Mouse (Mus musculus) effector memory CD4-positive, alpha-beta T cell, adult 7 months (primary cell): Measurements from ENCODE around the gene Aldh3b2. TPM values are rescaled to one million over a fixed set of nuclear protein-coding genes. Genes with fewer than 3 reads are reported as not detected.

ENCODE experiments used
- polyA plus RNA-seq: library from polyadenylated mRNA; unstranded; fragments of 100-300 nt; shearing (Covaris generic); gene quantifications from one replicate; pipeline ENCODE4 v1.2.1, GENCODE M21; 2017

The Aldh3b2 gene
- polyA plus RNA-seq, result not detected

DNA sequence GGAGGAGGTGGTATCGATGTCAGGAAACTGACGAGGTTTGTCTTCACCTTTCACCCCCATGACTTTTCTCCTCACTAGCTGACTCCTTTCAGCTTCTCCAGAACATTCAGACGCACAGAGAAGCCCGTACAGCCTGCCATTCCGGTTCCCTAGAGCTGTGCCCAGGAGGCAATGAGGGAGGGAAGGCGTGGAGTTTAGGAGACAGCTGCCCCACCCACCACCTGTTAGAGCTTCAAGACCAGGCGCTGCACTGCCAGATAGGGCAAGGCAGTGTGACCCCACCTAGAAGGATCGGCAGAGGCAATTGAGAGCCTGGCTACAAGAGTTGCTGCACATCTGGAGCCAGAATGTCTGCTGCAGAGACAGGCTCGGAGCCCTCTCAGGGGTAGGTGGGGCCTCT, at the start of gene Aldh3b2:
Gene Aldh3b2, plus strand, starts transcription at position 100 of the 400 bp plus-strand sequence.

DNA sequence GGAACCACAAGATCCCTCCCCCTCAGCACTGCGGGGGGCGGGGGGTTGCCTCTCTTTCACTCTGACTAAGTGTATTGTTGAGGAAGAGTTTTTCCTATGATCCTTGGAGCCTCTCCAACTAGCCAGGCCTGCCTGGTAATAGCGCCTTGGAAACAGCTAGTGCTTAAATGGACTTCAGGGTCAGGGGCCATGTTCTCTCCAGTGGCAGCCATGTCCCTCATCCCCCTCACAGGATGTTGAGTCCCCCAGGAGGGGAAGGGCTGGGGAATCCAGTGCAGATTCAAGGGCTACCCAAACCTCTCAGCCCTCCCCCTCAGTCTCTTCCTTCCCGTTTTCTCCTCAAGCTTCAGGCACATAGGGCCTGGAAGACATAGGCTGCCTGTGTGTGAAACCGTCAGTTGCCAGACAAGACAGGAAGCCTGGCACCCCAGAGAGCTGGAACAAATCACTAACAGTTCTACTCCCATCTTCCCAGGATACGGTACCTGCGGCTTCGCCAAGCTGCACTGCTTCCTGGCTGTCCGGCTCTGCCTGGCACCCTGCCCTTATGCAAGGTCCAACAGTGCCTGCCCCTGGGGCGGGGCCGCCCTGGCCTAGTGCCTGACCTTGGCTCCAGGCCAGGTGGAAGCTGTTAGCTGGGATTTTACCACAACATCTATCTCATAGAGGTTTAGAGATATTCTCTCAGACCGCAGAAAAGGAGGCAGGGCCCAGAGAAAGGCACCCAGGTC, 42.8 kb upstream of the Aldh3b2 start, which contains the start of gene Aldh3b1:
Gene Aldh3b1, minus strand, starts transcription at position 598 of the 731 bp plus-strand sequence.

DNA sequence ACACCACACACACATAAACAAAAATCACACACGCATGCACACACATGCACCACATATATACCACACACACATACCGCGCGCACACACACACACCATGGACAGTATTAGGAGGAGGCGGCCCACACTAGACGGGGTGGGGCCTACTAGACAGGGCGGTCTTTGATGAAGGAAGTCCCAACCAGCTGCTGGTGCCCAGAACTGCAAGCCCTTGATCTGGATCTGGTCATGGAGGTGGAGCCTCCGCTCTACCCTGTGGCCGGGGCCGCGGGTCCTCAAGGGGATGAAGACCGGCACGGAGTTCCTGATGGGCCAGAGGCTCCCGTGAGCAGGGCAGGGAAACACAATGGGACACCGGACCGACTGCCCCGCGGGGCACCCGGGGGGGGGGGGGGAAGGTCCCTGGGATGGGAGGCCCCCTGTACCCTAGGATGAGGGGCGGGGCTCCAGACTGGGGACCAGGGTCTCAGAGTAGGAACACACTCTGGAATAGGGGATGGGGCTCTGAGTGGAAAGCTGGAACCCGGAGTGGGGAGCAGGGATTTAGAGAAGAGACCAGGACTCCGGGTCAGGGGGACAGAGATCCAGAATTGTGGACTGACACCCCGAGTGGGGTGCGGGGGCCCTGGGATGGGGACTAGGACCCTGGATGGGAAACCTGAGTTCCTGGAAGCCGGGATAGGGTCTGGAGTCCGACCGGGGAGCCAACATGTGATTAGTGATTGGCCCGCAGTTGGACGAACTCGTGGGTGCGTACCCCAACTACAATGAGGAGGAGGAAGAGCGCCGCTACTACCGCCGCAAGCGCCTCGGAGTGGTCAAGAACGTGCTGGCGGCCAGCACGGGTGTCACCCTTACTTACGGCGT, 36.9 kb upstream of the Aldh3b2 start, which contains the start of gene Unc93b1:
Gene Unc93b1, plus strand, starts transcription at position 155 of the 864 bp plus-strand sequence.

DNA sequence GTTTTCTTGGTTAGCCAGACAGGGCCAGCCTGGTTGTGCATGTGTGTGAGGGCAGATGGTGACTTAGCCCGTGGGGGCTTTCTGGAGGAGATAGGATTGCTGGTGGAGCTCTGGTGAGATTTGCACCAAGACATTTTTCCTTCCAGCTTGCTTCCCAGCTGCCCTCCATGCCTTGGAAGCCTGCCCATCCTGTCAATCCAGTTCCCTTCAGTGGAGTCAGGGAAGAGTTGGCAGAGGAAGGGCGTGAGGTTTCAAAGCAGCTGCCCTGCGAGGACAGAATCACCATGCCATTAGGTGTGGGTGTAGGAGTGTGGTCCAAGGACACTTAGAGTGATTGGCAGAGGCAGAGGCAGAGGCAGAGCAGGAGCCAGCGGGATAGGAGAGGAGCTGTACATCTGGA, 13.7 kb upstream of the Aldh3b2 start, which contains the start of gene Aldh3b3:
Gene Aldh3b3, plus strand, starts transcription at position 176 of the 400 bp plus-strand sequence.

DNA sequence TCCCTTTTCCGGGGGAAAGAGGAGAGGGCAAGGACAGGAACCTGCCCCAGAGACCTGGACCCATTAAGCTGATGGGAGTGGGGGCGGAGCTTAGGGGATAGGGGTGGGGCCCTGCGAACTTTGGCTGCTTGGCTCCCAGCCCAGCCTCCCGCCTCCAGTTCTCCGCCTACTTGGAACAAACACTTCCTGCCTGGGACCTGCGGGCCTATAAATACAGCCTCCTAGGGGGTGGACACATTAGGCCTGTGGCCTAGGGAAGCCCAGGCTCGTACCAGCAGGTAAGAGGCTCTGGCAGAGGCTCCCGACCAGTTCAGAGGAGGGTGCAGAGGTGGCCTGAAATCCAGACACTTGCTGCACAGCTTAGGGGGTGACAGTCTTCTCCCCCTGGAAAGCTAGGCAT, 14.2 kb downstream of the Aldh3b2 start, which contains the start of gene Acy3:
Gene Acy3, plus strand, starts transcription at position 237 of the 400 bp plus-strand sequence.

DNA sequence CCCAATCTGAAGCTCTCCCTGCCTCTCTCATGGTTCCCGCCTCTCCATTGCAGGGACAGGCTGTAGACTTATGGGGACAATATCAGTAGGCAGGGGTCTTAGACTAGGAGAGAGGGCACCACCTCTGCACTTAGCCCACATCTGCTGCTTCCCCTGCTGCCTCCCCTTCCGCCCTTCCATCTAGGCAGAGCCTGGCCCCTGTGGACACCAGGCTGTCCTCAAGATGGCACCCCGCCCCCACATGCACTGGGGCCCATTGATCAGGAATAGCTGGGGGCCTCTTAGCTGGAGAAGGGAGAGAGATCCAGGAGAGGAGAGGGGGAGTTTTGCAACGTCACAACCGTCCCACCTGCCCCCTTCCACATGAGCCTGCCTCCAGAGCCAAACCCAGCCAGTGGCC, 20.3 kb downstream of the Aldh3b2 start, which contains the start of gene Tbx10:
Gene Tbx10, plus strand, starts transcription at position 337 of the 400 bp plus-strand sequence.

DNA sequence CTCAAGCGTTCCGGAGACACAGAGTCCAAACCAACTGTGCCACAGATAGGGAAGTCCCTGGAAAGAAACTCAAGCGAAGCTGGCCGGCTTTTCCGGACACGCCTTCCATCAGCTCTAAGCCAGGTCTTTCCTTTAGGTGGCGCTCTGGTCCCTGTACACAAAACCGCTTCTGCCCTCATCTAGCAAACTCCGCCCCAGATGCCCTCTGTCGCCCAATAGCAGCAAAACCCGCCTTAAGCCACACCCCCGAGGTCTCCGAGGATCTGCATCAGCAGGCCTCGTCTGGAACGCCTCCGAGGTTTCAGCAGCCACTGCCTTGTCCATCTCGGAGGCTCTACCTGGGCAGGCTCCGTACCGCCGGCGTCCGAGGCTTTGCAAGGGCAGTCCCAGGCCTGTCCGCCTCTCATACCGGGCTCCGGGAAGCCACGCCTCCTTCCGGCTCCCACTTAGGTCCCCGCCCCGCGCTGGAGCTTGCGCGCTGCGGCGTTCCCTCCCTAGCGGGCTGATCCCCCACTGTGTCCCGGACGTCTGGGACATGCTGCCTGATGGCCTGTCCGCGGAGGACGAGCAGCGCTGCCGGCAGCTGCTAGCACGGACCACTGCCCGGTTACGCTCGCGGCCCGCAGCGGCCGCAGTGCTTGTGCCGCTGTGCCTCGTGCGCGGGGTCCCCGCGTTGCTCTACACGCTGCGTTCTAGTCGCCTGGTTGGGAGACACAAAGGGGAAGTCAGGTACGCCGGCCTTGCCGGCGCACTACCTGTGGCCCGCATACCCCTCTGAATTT, 28.2 kb downstream of the Aldh3b2 start, which contains the start of the genes Nudt8 and Gm49405:
Gene Nudt8, plus strand, starts transcription at position 462 of the 782 bp plus-strand sequence.
Gene Gm49405, plus strand, starts transcription at position 508 of the 782 bp plus-strand sequence.

DNA sequence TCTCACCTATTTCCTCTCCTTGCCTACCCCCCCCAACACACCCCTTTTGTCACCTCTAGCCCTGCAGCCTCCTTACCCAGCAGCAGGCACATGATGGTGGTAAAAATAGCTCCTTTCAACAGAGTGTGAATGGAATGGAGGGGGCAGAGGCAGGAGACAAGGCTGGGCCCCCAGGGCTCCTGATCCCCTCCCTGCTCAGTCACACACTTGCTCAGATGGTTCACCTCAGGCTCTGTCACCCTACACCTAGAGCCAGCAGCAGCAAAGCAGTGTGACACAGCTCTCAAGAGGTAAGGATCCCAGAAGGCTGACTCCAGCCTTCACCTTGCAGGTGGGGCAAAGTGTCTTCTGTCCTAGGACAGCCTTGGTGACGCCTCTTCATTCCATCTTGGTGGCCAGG, 31.0 kb downstream of the Aldh3b2 start, which contains the start of gene Doc2g:
Gene Doc2g, plus strand, starts transcription at position 202 of the 400 bp plus-strand sequence.

DNA sequence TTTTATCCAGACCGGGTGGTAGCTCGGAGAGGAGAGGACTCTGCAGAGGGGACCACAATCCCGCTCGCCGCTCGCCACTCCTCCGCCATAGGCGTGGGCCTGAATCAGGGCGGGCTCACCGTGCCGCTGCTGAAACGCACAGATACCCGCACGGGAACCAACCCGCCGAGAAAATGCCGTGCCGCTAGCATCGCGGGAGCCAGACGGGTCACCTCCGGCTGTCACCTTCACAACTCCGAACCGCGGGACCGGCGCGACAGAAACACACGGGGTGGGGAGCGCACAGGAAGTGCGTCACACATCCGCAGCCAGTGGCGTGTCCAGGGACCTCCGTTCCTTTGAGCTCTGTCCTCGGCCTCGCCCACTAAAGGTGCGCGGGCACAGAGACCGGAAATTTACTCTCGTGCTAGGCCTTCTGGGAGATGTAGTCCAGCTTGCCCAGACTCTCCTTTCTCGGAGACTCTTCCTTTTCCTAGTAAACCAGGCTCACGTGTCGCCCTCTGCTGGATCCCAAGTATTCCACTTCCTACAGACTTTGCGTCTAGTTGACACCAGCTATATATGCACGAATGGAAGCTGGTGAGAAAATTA, 40.4 kb downstream of the Aldh3b2 start, which contains the start of gene Ndufv1:
Gene Ndufv1, minus strand, starts transcription at position 375 of the 591 bp plus-strand sequence.

Other genes starting within 250 kb of the Aldh3b2 start
- 69.6 TPM for gene Kmt5b, start 204.9 kb upstream of the Aldh3b2 start, polyA plus RNA-seq
- 27.0 TPM for gene Chka, start 120.6 kb upstream of the Aldh3b2 start, polyA plus RNA-seq
- 66.4 TPM for gene Tcirg1, start 65.2 kb upstream of the Aldh3b2 start, polyA plus RNA-seq
- gene Ndufs8, start 59.6 kb upstream of the Aldh3b2 start, polyA plus RNA-seq, result 118 TPM
- gene Aldh3b1, start 42.5 kb upstream of the Aldh3b2 start, polyA plus RNA-seq, result 0.20 TPM
- gene Unc93b1, start 37.1 kb upstream of the Aldh3b2 start, polyA plus RNA-seq, result 37.0 TPM
- 0.29 TPM for gene Aldh3b3, start 13.7 kb upstream of the Aldh3b2 start, polyA plus RNA-seq
- gene Acy3, start 14.2 kb downstream of the Aldh3b2 start, polyA plus RNA-seq, result not detected
- gene Tbx10, start 20.4 kb downstream of the Aldh3b2 start, polyA plus RNA-seq, result not detected
- 12.7 TPM for gene Nudt8, start 28.3 kb downstream of the Aldh3b2 start, polyA plus RNA-seq
- 0.85 TPM for gene Gm49405, start 28.3 kb downstream of the Aldh3b2 start, polyA plus RNA-seq
- 2.1 TPM for gene Doc2g, start 31.0 kb downstream of the Aldh3b2 start, polyA plus RNA-seq
- 109 TPM for gene Ndufv1, start 40.5 kb downstream of the Aldh3b2 start, polyA plus RNA-seq
- 392 TPM for gene Gstp1, start 65.7 kb downstream of the Aldh3b2 start, polyA plus RNA-seq
- gene Gstp2, start 73.7 kb downstream of the Aldh3b2 start, polyA plus RNA-seq, result not detected
- gene Gstp3, start 87.2 kb downstream of the Aldh3b2 start, polyA plus RNA-seq, result 42.6 TPM
- not detected for gene Cabp2, start 109.2 kb downstream of the Aldh3b2 start, polyA plus RNA-seq
- gene Cdk2ap2, start 124.9 kb downstream of the Aldh3b2 start, polyA plus RNA-seq, result 550 TPM
- 224 TPM for gene Pitpnm1, start 127.7 kb downstream of the Aldh3b2 start, polyA plus RNA-seq
- 157 TPM for gene Aip, start 153.5 kb downstream of the Aldh3b2 start, polyA plus RNA-seq
- not detected for gene Gpr152, start 167.5 kb downstream of the Aldh3b2 start, polyA plus RNA-seq
- not detected for gene Cabp4, start 171.7 kb downstream of the Aldh3b2 start, polyA plus RNA-seq
- 214 TPM for gene Coro1b, start 176.3 kb downstream of the Aldh3b2 start, polyA plus RNA-seq
- 375 TPM for gene Ptprcap, start 181.3 kb downstream of the Aldh3b2 start, polyA plus RNA-seq
- 57.9 TPM for gene Rps6kb2, start 191.0 kb downstream of the Aldh3b2 start, polyA plus RNA-seq
- 13.1 TPM for gene Carns1, start 203.2 kb downstream of the Aldh3b2 start, polyA plus RNA-seq
- gene Tbc1d10c, start 219.0 kb downstream of the Aldh3b2 start, polyA plus RNA-seq, result 416 TPM
- 774 TPM for gene Ppp1ca, start 219.7 kb downstream of the Aldh3b2 start, polyA plus RNA-seq
- 28.5 TPM for gene Rad9a, start 229.3 kb downstream of the Aldh3b2 start, polyA plus RNA-seq
- gene Clcf1, start 241.9 kb downstream of the Aldh3b2 start, polyA plus RNA-seq, result 40.7 TPM
- gene AC109138.7, start 242.0 kb downstream of the Aldh3b2 start, polyA plus RNA-seq, result not detected